Mouse (Mus musculus) lung, embryonic 14.5 days (tissue): ENCODE measurements around the gene Irs3. TPM values are rescaled to one million over a fixed set of nuclear protein-coding genes. Genes with fewer than 3 reads are reported as not detected.
"Not testable (repeated sequence)": the region's sequence is repeated elsewhere in the genome, so short reads cannot be mapped to it uniquely, and the experiment has no call there.

ENCODE experiments used
- ATAC-seq: fragments of 200-750 bp; cut with Nextera tagmentation; 2 replicates; pipeline ENCODE4 v1.8.0; 2017; ENCODE audit warnings: mild to moderate bottlenecking, moderate TSS enrichment, moderate library complexity; ENCODE audit not compliant: insufficient read depth
- DNase-seq: peaks from one replicate; pipeline ENCODE4 v3.0.0-alpha.2; 2015
- H3K27ac ChIP-seq: fragments of 300-500 bp; sonication (generic); 2 replicates; pipeline ENCODE4 v1.5.1; 2014; ENCODE audit warnings: low read depth, mild to moderate bottlenecking, moderate library complexity
- H3K27me3 ChIP-seq: fragments of 300-500 bp; sonication (generic); 2 replicates; pipeline ENCODE4 v1.6.1; 2014; ENCODE audit warnings: low read length, control low read depth; ENCODE audit not compliant: insufficient read depth
- H3K36me3 ChIP-seq: fragments of 300-500 bp; sonication (generic); 2 replicates; pipeline ENCODE4 v1.6.1; 2014; ENCODE audit warnings: control low read depth; ENCODE audit not compliant: insufficient read depth
- H3K4me1 ChIP-seq: fragments of 300-500 bp; sonication (generic); 2 replicates; pipeline ENCODE4 v1.6.1; 2014; ENCODE audit warnings: antibody characterized with exemption, control low read depth; ENCODE audit not compliant: insufficient read depth
- H3K4me2 ChIP-seq: fragments of 300-500 bp; sonication (generic); 2 replicates; pipeline ENCODE4 v1.6.1; 2014; ENCODE audit warnings: mild to moderate bottlenecking
- H3K4me3 ChIP-seq: fragments of 300-500 bp; sonication (generic); 2 replicates; pipeline ENCODE4 v1.5.1; 2014; ENCODE audit warnings: low read depth, low read length
- H3K9ac ChIP-seq: fragments of 300-500 bp; sonication (generic); 2 replicates; pipeline ENCODE4 v1.6.1; 2014
- H3K9me3 ChIP-seq: fragments of 300-500 bp; sonication (generic); 2 replicates; pipeline ENCODE4 v1.6.1; 2016; ENCODE audit warnings: low read depth, low read length, control low read depth
- CTCF ChIP-seq: IDR thresholded peaks from 2 replicates; pipeline ENCODE4 v1.5.1; 2016; ENCODE audit warnings: antibody characterized with exemption, low read depth
- WGBS: fragments of 180-500 bp; shearing (Covaris S2); extraction: QIAGEN DNeasy Blood & Tissue Kit; methylation state at CpG from one replicate; pipeline ENCODE4 v1.1.7; 2014; 5-methylcytosine and 5-hydroxymethylcytosine counted together
- polyA plus RNA-seq: library from polyadenylated mRNA; unstranded; fragments of >200 nt; fragmentation: Nextera tagmentation; extraction: Ambion mirVana; gene quantifications from 2 replicates; pipeline ENCODE4 v1.2.1, GENCODE M21; 2014

Gene Irs3
- polyA plus RNA-seq, 1 experiment from 2014 or later: 0.08 TPM

DNA sequence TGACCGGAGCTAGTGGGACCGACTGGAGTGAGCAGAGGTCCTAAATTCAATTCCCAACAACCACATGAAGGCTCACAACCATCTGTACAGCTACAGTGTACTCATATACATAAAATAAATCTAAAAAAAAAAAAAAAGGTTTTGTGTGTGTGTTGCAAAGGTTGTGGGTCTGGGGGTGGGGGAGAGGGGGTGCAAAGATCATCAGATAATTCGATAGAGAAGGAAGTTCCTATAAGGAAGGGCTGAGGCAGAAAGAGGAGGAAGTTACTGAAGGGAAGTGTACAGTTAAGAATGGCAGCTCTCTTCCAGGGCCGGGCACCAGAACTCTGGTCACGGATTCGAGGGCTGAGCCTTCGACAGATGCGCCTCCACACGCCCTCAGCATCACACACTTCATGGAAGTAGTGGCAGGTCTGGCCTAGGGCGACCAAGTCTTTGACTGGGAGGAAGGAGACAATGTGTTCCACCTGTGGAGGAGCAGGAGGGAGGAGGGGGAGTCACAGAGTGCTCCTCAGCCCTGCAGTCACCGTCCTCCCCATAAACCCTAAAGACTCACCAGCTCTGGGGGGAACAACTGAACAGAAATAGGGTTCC, 21.5 kb downstream of the Irs3 start:
- no peak for TF ChIP-seq CTCF
- no peak for ATAC-seq

DNA sequence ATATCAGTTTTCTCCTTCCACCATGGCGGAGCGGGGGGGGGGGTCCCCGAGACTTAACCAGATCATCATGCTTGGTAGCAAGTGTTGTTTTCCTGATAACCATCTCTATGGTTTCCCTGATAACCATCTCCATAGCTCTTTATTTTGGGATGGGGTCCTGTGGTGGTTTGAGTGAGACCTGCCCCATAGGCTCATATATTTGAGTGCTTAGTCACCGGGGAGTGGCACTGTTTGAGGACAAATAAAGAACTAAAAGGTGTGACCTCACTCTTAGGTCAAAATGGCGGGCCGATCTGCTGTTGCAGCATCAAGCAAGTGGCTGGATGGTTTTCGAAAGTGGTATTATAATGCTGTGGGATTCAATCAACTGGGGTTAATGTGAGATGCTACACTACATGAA, 30.2 kb downstream of the Irs3 start:
- no peak for TF ChIP-seq CTCF

More for the DNA sequence above, 21.5 kb downstream of the Irs3 start:
- H3K4me1 ChIP-seq: no peaks in the 10 kb centered on the region
- H3K27ac ChIP-seq: no peak overlapping the region
- H3K27me3 ChIP-seq: no peaks in the 10 kb centered on the region
- no peaks in the 10 kb centered on the region for H3K36me3 ChIP-seq
- H3K9ac ChIP-seq: no peak overlapping the region
- WGBS: 77% methylated on average over 11 of the region's 11 CpGs
- DNase-seq: no peak
- H3K4me2 ChIP-seq: no peak overlapping the region
- no peak overlapping the region for H3K4me3 ChIP-seq
- H3K9me3 ChIP-seq: no peaks in the 10 kb centered on the region

GRCm38 (mm10) chr5:137614921-137615320, 30.6 kb downstream of the Irs3 start:
- DNase-seq, ATAC-seq, H3K27ac ChIP-seq, H3K4me2 ChIP-seq, H3K4me3 ChIP-seq, H3K9me3 ChIP-seq, H3K36me3 ChIP-seq, H3K9ac ChIP-seq, H3K27me3 ChIP-seq: not testable (repeated sequence)
- WGBS: 56% methylated on average over 2 of the region's 2 CpGs
- peaks cover 22% of the 10 kb centered on the region; the same call in 1 of the 2 replicates for H3K4me1 ChIP-seq
- 0 out of 2 replicates have a peak, but pooled peaks have one; percentile 14 for TF ChIP-seq CTCF

More for the DNA sequence above, 30.2 kb downstream of the Irs3 start:
- ATAC-seq (no peak), DNase-seq (no peak)
- Histone ChIP-seq H3K27me3 (no peaks in the 10 kb centered on the region), H3K4me2 (no peak overlapping the region), H3K9me3 (no peaks in the 10 kb centered on the region), H3K4me3 (no peak overlapping the region), H3K27ac (no peak overlapping the region), H3K4me1 (peaks cover 18% of the 10 kb centered on the region; the same call in 1 of the 2 replicates), H3K9ac (no peak overlapping the region), H3K36me3 (no peaks in the 10 kb centered on the region)
- 73% methylated on average over 7 of the region's 7 CpGs for WGBS

- Histone ChIP-seq H3K4me3 (no peak within 1 kb of the TSS), H3K36me3 (no peaks in the 10 kb centered on the region), H3K4me2 (no peak within 1 kb of the TSS), H3K4me1 (peaks cover 28% of the 10 kb centered on the region), H3K27ac (no peak within 1 kb of the TSS), H3K9ac (peak within 1 kb of the TSS; percentile 6; the same call in 1 of the 2 replicates), H3K27me3 (no peaks in the 10 kb centered on the region), H3K9me3 (no peaks in the 10 kb centered on the region)
- DNase-seq (no peak), ATAC-seq (no peak)
- 46% methylated on average over 11 of the region's 11 CpGs for WGBS
- TF ChIP-seq CTCF: no peak
These were observed 32.0 kb downstream of the Irs3 start, which contains the start of gene Pcolce for GRCm38 (mm10) chr5:137613550-137613949. Gene Pcolce (minus strand): TSS chr5:137613784.

DNA sequence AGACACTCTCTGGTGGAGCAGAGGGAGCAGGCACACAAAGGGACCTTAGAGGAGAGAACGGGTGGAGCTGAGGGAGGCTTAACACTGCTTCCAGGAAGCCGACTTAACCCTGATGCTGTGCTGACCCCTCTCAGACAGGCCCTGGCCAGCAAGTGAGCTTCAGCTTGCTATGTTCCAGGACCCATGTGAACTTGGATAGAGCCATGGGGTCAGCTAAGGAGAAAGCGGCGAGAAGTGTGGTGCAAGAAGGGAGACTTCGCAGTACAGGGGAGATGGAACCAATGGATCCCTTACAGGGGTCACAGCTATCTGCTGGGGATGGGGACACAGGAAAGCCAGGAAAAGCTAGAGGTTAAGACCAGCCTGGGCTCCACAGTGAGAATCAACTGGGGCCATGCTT, 32.4 kb downstream of the Irs3 start:
- WGBS: 67% methylated on average over 5 of the region's 5 CpGs
- ATAC-seq (no peak), DNase-seq (no peak)
- Histone ChIP-seq H3K4me3 (no peak overlapping the region), H3K27ac (no peak overlapping the region), H3K9ac (no peak overlapping the region; the same call in 1 of the 2 replicates), H3K4me2 (no peak overlapping the region), H3K4me1 (peaks cover 33% of the 10 kb centered on the region), H3K27me3 (no peaks in the 10 kb centered on the region), H3K36me3 (0 out of 2 replicates have a peak, but pooled peaks cover 3% of the 10 kb centered on the region), H3K9me3 (no peaks in the 10 kb centered on the region)
- TF ChIP-seq CTCF: no peak

GRCm38 (mm10) chr5:137611245-137611602, 34.3 kb downstream of the Irs3 start:
- Histone ChIP-seq H3K36me3 (peaks cover 20% of the 10 kb centered on the region; the same call in 1 of the 2 replicates), H3K9ac (peak overlapping the region; percentile 56), H3K4me3 (peak overlapping the region; percentile 42), H3K9me3 (no peaks in the 10 kb centered on the region), H3K4me2 (peak overlapping the region; percentile 70), H3K27ac (peak overlapping the region; percentile 96), H3K27me3 (no peaks in the 10 kb centered on the region), H3K4me1 (peaks cover 35% of the 10 kb centered on the region)
- ATAC-seq (peak; percentile 85), DNase-seq (peak; percentile 84)
- 1% methylated on average over 6 of the region's 6 CpGs for WGBS
- 0 out of 2 replicates have a peak, but pooled peaks have one; percentile 1 for TF ChIP-seq CTCF

- Histone ChIP-seq H3K9ac (peak overlapping the region; percentile 56), H3K36me3 (peaks cover 24% of the 10 kb centered on the region; the same call in 1 of the 2 replicates), H3K27ac (peak overlapping the region; percentile 96), H3K4me1 (peaks cover 35% of the 10 kb centered on the region), H3K9me3 (no peaks in the 10 kb centered on the region), H3K4me3 (peak overlapping the region; percentile 42), H3K27me3 (no peaks in the 10 kb centered on the region), H3K4me2 (peak overlapping the region; percentile 70)
- DNase-seq (peak; percentile 90), ATAC-seq (peak; percentile 86)
- TF ChIP-seq CTCF: no peak
- 5% methylated on average over 12 of the region's 12 CpGs for WGBS
These were observed 34.8 kb downstream of the Irs3 start for GRCm38 (mm10) chr5:137610548-137611244.
